Mouse (Mus musculus): ENCODE results near the gene Icam2.
"Not testable (repeated sequence)": the region's sequence is repeated elsewhere in the genome, so short reads cannot be mapped to it uniquely, and the experiment has no call there.

Gene Icam2

DNA sequence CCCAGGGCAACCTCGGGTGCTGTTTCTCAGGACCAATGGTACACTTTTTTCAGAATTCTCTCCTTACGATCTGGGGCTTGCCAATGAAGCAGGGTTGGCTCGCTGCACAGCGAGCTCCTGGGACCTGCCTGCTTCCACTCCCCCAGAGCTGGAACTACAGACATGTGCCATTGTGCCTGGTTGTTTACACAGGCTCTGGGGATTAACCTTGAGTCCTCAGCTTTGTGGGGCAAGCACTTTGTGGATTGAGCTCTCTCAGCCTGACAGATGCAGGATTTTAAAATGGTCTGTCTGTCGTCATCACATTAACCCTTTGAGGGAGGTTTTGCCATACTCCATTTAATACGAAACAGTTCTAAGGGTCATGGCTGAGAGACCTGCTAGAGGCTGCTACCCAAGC lies 43.0 kb downstream of the Icam2 start:
- DNase-seq (ENCODE audit: low read depth) = no peak

DNA sequence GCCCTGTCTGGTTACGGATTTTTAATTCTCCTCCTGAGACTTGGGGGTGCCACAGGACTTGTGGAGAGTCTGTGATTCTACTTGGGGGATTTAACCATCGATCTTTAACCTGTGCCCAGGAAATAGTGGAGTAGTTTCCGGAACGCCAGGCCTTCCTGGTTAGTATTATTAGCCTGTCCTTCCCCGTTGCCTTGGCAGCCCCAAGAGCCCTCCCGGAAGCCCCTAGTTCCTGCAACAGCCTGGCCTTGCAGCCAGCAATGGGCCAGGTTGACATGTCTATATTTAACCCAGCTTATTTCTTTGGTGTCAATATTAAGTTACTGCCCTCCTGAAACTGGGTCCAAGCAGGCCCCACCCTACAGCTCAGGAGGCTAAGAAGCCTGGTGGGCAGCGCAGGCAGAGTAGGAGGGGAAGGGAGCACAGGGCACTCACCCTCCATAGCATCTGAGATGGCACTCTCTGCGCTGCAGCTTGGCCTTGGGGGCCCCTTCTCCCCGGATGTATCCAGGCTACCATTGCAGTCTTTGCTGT lies 46.8 kb downstream of the Icam2 start:
- DNase-seq (ENCODE audit: low read depth) = no peak

DNA sequence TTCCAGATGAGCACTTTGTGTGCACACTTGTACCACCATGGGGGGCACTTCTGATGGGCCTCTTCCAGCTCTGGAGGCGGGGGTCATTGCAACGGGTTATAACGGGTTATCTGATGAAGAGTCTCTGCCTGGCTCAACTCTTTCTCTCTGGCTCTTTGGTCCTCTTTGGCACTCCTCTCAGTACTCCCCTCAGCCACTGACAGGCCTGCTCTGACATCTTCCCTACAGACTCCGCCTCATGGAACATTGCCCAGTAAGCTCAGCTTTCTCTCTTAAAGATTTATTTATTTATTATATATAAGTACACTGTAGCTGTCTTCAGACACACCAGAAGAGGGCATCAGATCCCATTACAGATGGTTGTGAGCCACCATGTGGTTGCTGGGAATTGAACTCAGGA lies 48.6 kb downstream of the Icam2 start:
- DNase-seq (ENCODE audit: low read depth) = not testable (repeated sequence)

DNA sequence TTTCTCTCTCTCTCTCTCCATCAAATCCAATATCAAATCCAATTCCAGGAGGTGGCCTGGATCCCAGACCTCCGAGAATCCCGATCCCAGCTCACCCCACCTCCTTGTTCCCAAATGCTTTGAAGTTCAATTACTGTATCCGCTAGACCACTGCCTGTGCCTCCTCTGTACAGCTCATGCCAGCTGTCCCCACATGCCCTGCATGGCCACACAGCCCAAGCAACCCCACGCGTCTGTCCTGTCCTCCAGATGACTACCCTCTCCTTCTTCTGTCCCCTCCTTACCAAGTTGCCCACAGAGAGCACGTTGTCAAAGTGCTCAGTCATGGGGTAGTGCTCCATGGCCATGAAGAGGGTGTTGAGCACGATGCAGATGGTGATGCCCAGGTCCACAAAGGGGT lies 49.0 kb downstream of the Icam2 start:
- DNase-seq (ENCODE audit: low read depth) = no peak

DNA sequence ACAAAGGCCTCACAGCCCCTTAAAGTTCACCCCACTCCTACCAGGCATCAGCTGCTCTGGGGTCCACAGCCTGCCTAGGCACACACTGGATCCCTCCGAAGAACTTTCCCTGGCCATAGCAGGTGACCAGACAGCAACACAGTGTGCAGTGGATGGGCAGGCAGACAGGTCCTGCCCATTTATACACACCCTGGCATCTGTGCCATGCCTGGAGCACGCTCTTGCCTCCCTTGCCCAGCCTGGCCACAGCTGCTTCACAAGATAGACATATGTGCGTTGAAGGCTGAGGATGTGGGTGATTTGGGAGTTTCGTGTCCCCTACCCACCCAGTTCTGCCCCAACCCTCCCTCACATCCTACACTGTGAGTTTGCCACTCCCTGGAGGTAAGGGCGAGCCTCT lies 49.8 kb downstream of the Icam2 start:
- DNase-seq (ENCODE audit: low read depth) = no peak

DNA sequence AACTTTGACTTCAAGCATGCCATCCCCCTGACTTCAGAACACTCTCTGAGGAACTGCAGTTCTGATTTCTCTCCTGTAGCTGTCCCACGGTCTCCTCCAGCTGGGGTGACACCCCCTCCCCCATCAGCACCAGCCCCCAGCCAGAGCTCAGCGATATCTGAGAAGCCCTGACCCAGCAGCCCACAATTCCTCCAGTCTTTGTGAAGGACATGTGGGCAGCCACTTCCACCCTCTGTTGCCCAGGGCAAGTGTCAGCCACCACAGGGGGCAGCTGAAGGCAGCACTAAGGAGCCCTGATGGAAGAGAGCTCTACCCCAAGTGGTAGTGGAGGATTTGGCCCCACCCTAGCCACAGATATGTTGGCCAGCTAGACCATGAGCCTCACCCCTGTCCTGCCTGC lies 53.8 kb downstream of the Icam2 start:
- DNase-seq (ENCODE audit: low read depth) = no peak

DNA sequence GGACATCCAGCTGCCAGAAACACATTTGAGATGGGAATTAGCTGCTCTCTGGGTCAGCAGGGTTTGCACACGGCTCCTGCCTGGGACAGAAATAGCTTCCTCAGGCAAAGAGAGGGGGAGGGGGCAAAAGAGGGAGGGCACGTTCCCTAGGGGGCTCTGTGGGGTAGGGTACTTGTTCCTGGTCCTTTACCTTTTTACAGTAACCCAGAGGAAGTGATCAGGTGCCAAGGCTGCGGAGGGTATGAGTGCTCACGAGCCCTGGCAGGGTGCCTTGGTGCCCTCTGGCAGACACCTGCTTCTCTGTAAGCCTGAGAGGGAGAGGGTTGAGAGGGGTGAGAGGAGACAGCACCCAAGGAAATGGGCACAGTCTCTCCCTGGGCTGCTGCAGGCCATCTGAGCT lies 55.4 kb downstream of the Icam2 start:
- no peak for DNase-seq (ENCODE audit: low read depth)

DNA sequence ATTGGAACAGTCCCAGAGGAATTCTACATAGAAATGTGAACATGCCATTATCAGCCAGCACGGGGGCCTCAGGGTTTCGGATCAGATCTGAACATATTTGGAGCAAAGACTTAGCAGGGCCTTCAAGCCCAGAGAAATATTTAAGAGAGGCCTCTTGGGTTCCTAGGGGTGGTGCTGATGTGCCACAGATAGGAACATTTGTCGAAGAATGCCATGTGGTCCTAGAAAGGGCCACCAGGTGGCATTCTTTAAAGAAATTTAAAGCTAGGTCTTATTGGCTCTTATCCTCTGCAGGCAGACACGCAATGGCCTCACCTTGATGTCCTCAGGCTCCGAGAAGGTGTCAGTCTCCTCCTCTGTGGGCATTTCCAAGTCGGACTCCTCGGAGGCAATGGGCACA lies 58.2 kb downstream of the Icam2 start:
- peak; percentile 91 for DNase-seq (ENCODE audit: low read depth)

DNA sequence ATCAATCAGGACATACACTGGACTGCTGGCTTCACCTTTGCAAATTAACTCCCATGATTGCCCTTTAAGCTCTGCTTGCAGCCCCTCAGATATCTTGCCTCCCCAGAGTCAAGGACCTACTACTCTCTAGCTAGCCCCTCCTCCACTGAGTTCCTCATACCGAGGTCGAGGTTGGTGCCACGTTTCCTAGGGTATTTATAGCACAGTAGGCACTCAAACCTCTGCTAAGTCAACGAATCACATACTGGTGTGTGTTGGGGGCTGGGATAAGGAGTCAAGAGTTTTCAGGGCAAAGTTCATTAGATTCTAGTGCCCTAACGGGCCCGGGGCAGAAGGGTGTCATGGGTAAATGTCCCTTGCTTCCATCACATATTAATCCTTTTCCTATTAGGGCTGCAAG lies 58.7 kb downstream of the Icam2 start:
- DNase-seq (ENCODE audit: low read depth) = no peak

DNA sequence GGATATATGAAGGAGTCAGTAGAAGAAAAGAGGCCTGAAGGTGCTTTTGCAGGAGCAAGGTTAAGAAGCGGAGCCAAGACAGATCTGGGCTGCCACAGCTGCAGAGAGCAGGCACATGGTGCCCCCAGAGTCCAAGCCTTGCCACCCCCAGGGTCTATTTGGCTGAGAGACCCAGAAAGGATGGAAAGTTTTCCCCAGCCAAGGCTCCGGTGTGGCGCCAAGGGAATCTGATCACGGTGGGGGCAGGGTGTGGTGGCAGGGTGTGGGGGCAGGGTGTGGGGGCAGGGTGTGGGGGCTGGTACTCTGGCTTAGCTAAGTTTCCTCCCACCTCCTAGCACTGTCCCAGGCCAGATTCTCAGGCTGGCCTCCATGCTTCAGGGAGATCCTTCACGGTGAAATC lies 59.4 kb downstream of the Icam2 start:
- DNase-seq (ENCODE audit: low read depth) = no peak

Measured in naive thymus-derived CD4-positive, alpha-beta T cell, adult 2 months (primary cell).